Mouse (Mus musculus): ENCODE measurements around the gene Arhgef10l. TPM values are rescaled to one million over a fixed set of nuclear protein-coding genes. Genes with fewer than 3 reads are reported as not detected.

Gene Arhgef10l
- polyA plus RNA-seq, 1 experiment: 34.7 TPM

GRCm38 (mm10) chr4:140649731-140650130 lies 16.1 kb downstream of the Arhgef10l start:
- Histone ChIP-seq H3ac (ENCODE audit: control insufficient read depth, insufficient read length) (no peak overlapping the region), H3K36me3 (ENCODE audit: control insufficient read depth, insufficient read depth) (peaks cover 6% of the 10 kb centered on the region), H3K4me2 (ENCODE audit: low read depth) (peak overlapping the region; percentile 84), H3K79me2 (ENCODE audit: control insufficient read depth, insufficient read depth) (peaks cover 22% of the 10 kb centered on the region), H3K27me3 (ENCODE audit: control insufficient read depth, insufficient read depth, insufficient read length) (no peaks in the 10 kb centered on the region), H3K4me3 (peak overlapping the region; percentile 94)
- TF ChIP-seq TCF3 (IDR thresholded peaks at IDR 0.05; ENCODE audit: insufficient read length, low read depth) (no peak), TCF12 (IDR thresholded peaks at IDR 0.05; ENCODE audit: insufficient read depth, poor library complexity, severe bottlenecking) (no peak), POLR2AphosphoS2 (IDR thresholded peaks at IDR 0.05; ENCODE audit: insufficient read length, low read depth) (no peak), MAX (IDR thresholded peaks at IDR 0.05; ENCODE audit: low read depth) (no peak), USF1 (IDR thresholded peaks at IDR 0.05; ENCODE audit: low read depth) (no peak), MYOG (IDR thresholded peaks at IDR 0.05; ENCODE audit: control insufficient read depth in 1 of 3, insufficient read depth in 1 of 3, insufficient read length in 2 of 3, low read depth in 2 of 3) (no peak), E2F4 (IDR thresholded peaks at IDR 0.05; ENCODE audit: insufficient read depth) (no peak), CEBPB (IDR thresholded peaks at IDR 0.05; ENCODE audit: insufficient read depth, poor library complexity, severe bottlenecking) (no peak), POLR2A (IDR thresholded peaks at IDR 0.05; ENCODE audit: insufficient read length, low read depth) (no peak), MYOD1 (IDR thresholded peaks at IDR 0.05; ENCODE audit: control insufficient read depth in 1 of 3, insufficient read length in 2 of 3, low read depth in 2 of 3) (no peak), SRF (IDR thresholded peaks at IDR 0.05; ENCODE audit: control insufficient read depth, insufficient read length, low read depth) (no peak), REST (IDR thresholded peaks at IDR 0.05; ENCODE audit: insufficient read depth, insufficient read length) (no peak)

DNA sequence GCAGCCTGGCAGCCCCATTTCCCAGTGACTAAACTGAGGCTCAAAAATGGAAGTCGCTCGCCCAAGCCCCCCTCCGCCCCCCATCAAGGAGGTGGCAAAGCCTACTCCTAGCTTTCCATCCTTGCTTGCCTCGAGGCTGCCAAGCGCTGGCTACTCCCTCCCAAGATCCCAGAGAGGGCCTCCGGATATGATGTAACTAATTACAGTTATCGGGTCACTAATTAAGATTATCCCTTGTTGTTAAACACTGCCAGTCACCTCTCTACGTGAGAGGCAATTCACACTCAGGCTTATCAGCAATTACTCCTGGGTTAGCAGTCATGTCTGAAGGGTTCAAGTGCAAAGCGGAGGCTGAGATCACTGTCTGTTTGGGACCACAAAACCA lies 16.6 kb downstream of the Arhgef10l start:
- Histone ChIP-seq H3K4me2 (ENCODE audit: low read depth) (peak overlapping the region; percentile 84), H3K27me3 (ENCODE audit: control insufficient read depth, insufficient read depth, insufficient read length) (no peaks in the 10 kb centered on the region), H3K79me2 (ENCODE audit: control insufficient read depth, insufficient read depth) (peaks cover 26% of the 10 kb centered on the region), H3K4me3 (peak overlapping the region; percentile 94), H3ac (ENCODE audit: control insufficient read depth, insufficient read length) (peak overlapping the region; percentile 70), H3K36me3 (ENCODE audit: control insufficient read depth, insufficient read depth) (peaks cover 6% of the 10 kb centered on the region)
- TF ChIP-seq SRF (IDR thresholded peaks at IDR 0.05; ENCODE audit: control insufficient read depth, insufficient read length, low read depth): no peak
- TF ChIP-seq POLR2A (IDR thresholded peaks at IDR 0.05; ENCODE audit: insufficient read length, low read depth): no peak
- TF ChIP-seq CEBPB (IDR thresholded peaks at IDR 0.05; ENCODE audit: insufficient read depth, poor library complexity, severe bottlenecking): no peak
- no peak for TF ChIP-seq TCF12 (IDR thresholded peaks at IDR 0.05; ENCODE audit: insufficient read depth, poor library complexity, severe bottlenecking)
- TF ChIP-seq REST (IDR thresholded peaks at IDR 0.05; ENCODE audit: insufficient read depth, insufficient read length): no peak
- TF ChIP-seq POLR2AphosphoS2 (IDR thresholded peaks at IDR 0.05; ENCODE audit: insufficient read length, low read depth): no peak
- no peak for TF ChIP-seq USF1 (IDR thresholded peaks at IDR 0.05; ENCODE audit: low read depth)
- TF ChIP-seq TCF3 (IDR thresholded peaks at IDR 0.05; ENCODE audit: insufficient read length, low read depth): no peak
- TF ChIP-seq MAX (IDR thresholded peaks at IDR 0.05; ENCODE audit: low read depth): no peak
- TF ChIP-seq MYOD1 (IDR thresholded peaks at IDR 0.05; ENCODE audit: control insufficient read depth in 1 of 3, insufficient read length in 2 of 3, low read depth in 2 of 3): no peak
- no peak for TF ChIP-seq E2F4 (IDR thresholded peaks at IDR 0.05; ENCODE audit: insufficient read depth)
- no peak for TF ChIP-seq MYOG (IDR thresholded peaks at IDR 0.05; ENCODE audit: control insufficient read depth in 1 of 3, insufficient read depth in 1 of 3, insufficient read length in 2 of 3, low read depth in 2 of 3)

DNA sequence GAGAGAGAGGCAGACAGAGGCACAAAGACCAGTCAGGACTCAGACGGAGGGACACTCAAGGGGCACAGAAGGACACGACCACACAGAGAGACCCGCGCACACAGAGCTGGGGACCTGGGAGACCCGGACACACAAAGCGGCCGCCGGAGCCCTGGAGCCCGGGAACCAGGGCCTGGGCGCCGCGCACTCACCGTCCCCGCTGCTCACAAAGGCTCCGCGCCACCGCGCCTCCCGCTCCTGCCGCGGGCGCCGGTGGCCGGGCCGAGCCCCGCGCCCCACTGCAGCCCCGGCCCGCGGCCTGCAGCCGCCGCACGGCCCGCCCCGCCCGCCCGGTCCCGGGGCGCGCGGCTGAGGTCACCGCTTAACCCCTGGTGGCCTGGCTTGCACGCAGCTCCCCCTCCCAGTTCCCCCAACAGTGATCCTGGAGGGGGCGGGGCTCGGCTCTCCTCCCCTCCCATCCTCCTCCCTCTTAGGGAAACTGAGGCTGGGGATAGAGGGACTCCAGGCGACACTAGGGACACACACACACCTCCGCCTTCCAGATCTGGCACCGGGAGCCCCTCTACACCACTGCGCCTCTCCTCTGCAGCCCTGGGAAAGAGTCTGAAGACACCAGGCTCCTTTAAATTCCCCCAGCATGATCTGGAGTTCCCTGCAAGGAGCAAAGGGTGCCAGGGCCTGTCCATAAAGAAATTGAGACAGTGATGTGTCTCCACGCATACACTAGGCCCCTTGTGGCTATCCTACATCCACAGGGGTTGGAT lies 17.2 kb downstream of the Arhgef10l start:
- Histone ChIP-seq H3K27me3 (ENCODE audit: control insufficient read depth, insufficient read depth, insufficient read length) (no peaks in the 10 kb centered on the region), H3K4me3 (peak overlapping the region; percentile 94), H3K79me2 (ENCODE audit: control insufficient read depth, insufficient read depth) (peaks cover 26% of the 10 kb centered on the region), H3K36me3 (ENCODE audit: control insufficient read depth, insufficient read depth) (peaks cover 6% of the 10 kb centered on the region), H3ac (ENCODE audit: control insufficient read depth, insufficient read length) (peak overlapping the region; percentile 70), H3K4me2 (ENCODE audit: low read depth) (peak overlapping the region; percentile 87)
- TF ChIP-seq POLR2AphosphoS2 (IDR thresholded peaks at IDR 0.05; ENCODE audit: insufficient read length, low read depth) (peak; percentile 45), POLR2A (IDR thresholded peaks at IDR 0.05; ENCODE audit: insufficient read length, low read depth) (peak; percentile 50), USF1 (IDR thresholded peaks at IDR 0.05; ENCODE audit: low read depth) (no peak)

GRCm38 (mm10) chr4:140647711-140648421 lies 17.9 kb downstream of the Arhgef10l start:
- TF ChIP-seq MYOD1 (IDR thresholded peaks at IDR 0.05; ENCODE audit: control insufficient read depth in 1 of 3, insufficient read length in 2 of 3, low read depth in 2 of 3) (peak in 1 of 3 experiments; percentile 25), REST (IDR thresholded peaks at IDR 0.05; ENCODE audit: insufficient read depth, insufficient read length) (no peak), POLR2AphosphoS2 (IDR thresholded peaks at IDR 0.05; ENCODE audit: insufficient read length, low read depth) (no peak), MYOG (IDR thresholded peaks at IDR 0.05; ENCODE audit: control insufficient read depth in 1 of 3, insufficient read depth in 1 of 3, insufficient read length in 2 of 3, low read depth in 2 of 3) (peak in 1 of 3 experiments; percentile 22)
- Histone ChIP-seq H3K4me2 (ENCODE audit: low read depth) (peak overlapping the region; percentile 87), H3K4me3 (peak overlapping the region; percentile 94), H3K79me2 (ENCODE audit: control insufficient read depth, insufficient read depth) (peaks cover 33% of the 10 kb centered on the region), H3K27me3 (ENCODE audit: control insufficient read depth, insufficient read depth, insufficient read length) (no peaks in the 10 kb centered on the region), H3K36me3 (ENCODE audit: control insufficient read depth, insufficient read depth) (peaks cover 6% of the 10 kb centered on the region), H3ac (ENCODE audit: control insufficient read depth, insufficient read length) (peak overlapping the region; percentile 70)
